Mouse (Mus musculus) embryo, embryonic 10.5 days (tissue): Measurements from ENCODE around the gene Itih3.

ENCODE experiments used
- DNase-seq: peaks from one replicate; pipeline ENCODE4 v3.0.0-alpha.2; 2015; ENCODE audit warnings: low spot score

Gene Itih3

DNA sequence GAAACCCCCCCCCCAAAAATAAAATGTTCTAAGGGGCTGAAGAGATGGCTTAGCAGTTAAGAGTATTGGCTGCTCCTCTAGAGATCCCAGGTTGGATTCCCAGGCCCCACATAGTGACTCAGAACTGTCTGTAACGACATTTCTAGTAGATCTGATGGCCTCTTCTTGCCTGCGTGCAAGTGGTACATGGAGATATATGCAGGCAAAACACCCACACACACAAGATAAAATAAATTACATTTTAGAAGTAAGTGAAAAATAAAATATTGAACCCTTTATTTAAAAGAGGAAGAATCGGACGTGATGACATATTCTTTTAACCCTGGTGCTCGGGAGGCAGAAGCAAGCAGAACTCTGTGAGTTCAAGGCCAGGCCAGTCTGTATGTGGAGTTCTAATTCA, 20.9 kb downstream of the Itih3 start:
- no peak for DNase-seq

DNA sequence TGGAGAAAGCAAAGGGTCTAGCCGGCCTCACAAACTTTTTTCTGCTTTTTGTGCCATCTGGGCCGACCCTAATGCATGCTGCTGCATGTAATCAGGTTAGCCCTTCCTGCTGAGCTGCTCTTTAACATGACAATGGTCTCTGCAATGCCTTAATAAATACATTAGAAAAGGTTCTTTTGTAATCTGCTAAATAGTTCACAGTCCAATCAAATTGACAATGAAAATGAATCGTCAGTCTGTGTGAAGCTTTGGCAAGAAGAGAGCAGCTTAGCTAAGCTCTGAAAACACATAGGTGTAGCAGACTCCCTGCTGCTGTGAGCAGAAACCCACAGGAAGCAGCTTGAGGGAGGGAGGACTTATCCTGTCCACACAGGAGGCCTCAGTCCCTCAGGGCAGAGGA, 23.6 kb downstream of the Itih3 start:
- DNase-seq, result no peak

DNA sequence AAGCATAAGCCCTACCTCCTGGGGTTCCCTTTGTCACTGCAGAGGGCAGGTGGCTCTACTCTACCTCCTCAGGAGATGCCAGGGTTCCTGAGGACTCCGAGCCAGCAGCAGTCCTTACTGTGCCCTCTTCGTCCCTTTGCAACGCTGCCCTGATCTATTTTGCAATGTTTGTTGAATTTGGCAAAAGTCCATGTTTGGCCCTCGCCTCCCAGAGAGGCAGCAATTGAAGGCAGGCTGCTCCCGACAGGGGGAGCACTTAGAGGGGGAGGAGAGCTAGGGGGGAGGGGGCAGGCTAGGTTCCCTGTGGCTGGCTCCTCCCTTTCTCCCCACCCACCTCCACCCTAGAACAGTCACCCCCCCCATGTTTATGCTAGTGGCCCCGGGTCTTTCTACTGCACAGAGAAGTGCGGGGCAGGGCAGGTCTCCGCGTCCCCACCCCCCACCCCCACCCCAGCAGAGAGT, 35.3 kb downstream of the Itih3 start:
- peak; percentile 13 for DNase-seq

DNA sequence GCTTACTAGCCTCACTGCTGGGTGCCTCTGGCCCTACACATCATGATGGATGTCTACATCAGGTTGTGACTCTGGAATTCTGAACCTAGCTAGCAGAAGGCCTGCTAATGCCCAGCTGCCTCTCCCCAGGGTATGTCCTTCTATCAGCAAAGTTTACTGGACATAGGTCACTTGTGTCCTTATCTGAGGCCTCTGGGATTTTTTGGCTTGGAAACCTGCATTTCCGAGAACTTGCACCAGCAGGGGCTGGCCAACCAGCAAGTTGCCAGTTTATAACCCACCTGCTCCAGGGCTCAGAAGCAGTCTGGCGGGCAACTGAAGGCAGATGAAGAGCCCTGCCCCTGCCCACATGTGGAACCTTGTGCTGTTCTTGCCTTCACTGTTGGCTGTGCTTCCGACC, 37.4 kb downstream of the Itih3 start, which contains the start of gene Itih4:
Gene Itih4 (plus strand): TSS at position 273 of the 400 bp plus-strand sequence.
- no peak for DNase-seq

DNA sequence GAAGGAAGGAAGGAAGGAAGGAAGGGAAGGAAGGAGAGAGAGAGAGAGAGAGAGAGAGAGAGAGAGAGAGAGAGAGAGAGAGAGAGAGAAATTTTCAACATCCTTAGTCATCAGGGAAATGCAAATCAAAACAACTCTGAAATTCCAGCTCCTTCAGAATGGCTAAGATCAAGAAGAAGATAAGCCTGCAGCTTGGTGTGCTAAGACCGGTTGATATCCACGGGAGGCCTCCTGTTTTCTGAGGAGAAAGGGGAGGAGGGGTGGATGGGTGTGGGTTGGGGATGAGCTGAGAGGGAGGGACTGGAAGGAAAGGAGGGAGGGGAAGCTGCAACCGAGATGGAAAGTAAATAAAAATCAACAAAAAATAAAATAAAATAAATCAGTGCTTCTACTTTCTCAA, 38.3 kb downstream of the Itih3 start:
- no peak for DNase-seq

DNA sequence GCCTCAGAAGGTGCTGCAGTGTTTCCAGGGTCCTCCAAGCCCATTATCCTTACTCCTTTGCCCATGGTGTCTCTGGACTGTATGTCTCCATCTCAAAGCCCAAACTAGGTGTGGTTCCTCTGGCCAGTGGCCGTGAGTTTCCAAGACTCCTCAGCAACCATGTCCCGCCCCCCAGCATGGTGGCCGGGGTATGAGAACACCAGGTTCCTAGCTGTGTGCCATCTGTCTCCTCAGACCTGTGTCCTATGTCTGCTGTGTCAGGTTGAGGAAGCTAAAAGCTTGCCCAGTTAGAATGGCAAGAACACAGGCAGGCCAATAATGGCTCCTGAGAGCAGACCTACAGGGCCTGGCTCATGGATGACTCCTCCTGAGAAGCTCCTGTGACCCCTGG, 41.8 kb downstream of the Itih3 start:
- DNase-seq, result no peak

DNA sequence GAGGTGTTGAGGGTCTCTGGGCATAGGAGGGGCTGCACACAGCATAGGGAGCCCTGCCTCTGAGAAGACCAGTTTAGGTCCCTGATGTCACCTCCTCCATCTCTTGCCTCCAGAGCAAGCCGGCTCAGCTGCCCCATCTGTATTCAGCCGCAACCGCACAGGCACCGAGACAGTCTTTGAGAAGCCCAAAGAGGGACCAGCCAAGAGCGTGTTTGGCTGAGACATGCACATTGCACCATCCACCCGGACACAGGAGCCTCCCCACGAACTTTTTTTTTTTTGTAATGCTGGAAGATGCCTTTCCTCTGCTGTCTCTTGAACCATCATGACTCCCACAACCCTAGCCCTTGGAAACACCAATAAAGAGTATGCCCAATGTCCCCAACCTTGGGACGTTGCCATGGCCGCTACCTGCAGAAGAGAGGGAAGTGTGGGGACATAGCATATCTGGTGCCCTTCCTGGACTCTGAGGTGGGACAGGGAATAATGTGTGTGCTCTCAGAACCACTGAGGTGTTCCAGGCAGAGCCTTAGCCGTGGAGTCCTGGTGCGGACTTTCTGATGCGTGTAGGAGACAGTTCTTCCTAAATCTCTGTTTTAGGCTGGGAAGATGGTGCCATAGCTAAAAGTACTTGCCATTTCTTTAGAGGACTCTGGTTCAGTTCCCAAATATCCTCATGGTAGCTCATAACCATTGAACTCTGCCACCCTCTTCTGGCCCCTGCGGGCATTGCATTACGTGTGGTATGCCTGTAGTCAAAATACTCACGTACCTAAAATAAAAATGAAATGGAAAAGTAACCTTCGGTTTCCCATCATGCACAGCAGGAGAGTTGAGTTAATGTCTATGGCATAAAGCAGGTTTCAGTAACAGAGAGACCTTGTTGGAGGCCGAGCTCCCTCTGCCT, 42.5 kb downstream of the Itih3 start:
- peak; percentile 62 for DNase-seq

DNA sequence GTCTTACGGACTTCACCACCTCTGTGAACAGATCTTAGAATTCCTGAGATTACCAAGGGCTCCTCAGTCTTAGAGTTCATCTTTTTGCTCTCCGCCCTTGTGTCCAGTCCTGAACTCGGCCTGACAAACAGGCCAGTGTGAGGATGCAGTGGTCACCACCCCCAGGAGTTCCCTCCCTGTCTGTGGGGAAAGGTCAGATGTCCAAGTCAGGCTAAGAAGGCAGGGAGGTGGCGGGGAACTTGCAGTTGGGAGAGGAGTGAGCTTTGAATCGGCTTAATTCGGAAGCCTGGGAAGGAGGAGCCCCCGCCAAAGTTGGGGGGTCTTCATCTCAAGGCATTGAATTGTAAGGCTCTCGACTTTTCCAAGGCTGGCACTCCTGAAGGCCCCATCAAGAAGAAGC, 43.3 kb downstream of the Itih3 start:
- DNase-seq, result no peak

DNA sequence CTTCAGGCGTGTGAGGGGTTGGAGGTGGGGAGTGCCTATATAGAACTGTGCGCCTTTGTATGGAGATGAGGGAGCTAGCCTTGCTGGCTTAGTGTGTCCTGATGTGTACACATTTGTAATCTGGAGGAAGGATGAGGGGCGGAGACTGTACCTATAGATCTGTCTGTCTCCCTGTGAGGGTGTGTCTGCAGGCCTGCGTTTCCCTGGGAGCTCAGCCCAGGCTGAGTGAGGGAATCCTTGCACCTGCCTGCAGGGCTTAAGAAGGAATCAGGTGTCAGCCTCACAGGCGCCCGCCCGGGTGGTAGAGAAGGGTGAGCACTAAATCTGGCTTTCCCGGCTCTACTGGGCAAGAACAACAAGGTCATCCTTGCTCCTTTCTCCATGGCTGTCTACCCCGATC, 43.8 kb downstream of the Itih3 start:
- DNase-seq, result no peak

DNA sequence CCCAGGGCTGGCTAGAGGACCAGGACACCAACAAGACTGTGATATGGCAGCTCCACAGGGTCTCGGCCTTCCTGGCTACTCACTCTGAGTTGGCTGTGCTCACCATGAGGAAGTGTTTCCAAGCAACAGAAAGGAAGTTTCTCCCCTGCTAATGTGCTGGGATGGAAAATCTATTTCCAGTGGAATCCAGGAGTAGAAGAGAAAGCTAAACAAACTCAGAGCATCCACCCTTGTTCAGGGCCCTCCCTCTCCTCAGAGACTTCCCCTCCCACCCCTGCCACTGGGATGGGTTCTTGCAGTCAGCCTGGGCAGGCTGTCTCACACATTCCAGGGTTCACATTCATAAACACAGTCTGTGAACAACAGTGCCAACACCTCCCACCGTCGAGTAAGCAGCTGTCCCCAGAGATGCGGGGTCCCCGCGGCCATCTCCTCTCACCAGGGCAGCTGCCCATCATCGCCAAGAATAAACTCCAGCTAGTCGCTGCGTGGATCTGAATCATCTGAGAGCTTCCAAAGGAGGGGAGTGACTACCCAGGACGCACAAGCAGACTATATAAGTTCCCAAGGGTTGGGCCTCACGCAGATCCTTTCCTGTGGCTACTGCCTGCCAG, 44.5 kb downstream of the Itih3 start, which contains the start of gene Mustn1:
Gene Mustn1 (plus strand): TSS at position 243 of the 614 bp plus-strand sequence.
- DNase-seq, result no peak

DNA sequence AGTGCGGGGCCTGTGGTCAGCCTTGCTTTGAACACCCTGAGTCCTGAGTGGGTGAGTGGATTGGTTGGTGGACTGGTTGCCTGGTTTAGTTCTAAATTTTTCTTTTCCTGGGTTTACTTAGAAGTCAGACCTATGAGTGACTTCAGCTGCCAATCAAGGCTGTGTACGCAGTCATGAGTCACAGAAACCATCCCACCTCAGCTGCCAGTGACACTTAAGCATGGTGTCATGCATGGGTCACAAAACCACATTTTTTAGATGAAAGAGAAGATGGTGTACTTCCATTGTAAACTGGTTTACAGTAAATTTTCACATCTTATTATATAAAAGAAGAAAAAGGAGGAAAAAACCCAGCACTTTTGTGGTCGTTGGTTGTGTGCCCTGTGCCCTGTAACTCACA, 45.7 kb downstream of the Itih3 start:
- no peak for DNase-seq

DNA sequence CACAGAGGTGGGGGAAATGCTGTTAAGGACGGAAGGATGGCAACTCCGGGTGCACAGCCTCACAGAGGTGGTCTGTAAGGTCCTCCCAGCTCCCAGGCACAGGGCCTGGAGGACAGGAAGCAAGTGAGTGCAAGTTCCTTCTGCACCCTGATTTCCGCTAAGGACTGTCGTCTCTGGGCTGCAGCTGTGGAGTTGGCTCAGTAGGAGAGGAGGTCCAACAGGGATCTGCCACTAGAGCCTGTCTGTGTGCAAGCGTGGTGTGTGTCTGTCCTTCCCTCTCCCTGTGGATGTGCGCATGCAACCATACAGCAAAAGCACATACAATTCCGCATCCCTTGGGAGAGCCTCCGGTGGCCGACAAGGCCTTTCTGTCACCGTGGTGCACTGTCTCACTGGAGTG, 47.1 kb downstream of the Itih3 start:
- no peak for DNase-seq

DNA sequence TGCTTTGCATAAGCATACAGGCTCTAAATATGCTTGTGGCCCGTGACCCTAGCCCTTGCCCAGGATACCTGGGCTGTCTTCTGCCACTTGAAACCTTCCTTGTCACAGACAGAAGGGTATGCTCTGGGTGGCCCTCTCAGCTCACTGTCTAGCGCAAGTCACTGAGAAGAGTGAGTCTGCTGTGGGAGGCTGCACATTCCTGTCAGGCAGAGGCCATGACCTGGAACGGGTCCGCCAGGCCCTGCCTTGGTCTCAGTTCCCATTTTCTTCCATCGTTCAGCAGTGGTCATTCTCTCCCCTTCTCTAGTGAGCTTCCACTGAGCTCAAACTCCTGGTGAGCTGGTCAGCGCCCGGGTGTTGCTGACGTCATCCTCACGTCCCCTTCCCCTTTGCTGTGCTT, 47.6 kb downstream of the Itih3 start:
- DNase-seq, result no peak

DNA sequence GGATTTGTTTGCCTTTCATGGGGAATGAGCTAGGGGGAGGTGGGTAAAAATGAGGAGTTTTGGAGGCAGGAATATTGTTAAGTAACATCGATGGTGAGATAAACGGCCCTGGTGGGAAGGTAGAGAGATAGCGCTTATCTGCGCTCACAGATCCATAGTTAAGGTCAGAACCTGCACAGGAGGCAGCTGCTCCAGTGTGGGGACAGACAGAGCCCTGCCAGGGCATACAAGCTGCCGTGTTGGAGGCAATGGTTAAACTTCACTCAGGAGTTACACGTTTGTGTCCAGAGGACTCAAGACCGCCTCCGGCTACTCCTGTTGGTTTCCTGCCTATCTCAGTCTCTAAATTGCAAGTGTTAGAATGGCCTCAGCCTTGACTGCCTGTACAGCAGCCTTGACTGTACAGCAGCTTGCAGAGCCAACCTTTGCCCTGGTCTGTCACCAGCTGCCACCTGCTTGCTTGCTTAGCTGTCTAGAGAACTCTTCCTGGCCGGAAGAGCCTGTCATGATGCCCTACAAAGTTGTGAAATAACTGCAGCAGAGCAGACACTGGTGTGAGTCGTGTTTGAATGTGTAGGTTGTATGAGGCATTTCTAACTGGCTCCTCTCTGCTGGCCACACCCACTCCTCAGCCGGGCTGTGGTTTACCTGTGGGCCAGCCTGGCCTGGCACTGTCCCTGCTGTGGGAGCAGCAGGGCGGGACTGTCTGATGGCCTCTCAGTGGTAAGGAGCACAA, 48.3 kb downstream of the Itih3 start:
- DNase-seq, result no peak

DNA sequence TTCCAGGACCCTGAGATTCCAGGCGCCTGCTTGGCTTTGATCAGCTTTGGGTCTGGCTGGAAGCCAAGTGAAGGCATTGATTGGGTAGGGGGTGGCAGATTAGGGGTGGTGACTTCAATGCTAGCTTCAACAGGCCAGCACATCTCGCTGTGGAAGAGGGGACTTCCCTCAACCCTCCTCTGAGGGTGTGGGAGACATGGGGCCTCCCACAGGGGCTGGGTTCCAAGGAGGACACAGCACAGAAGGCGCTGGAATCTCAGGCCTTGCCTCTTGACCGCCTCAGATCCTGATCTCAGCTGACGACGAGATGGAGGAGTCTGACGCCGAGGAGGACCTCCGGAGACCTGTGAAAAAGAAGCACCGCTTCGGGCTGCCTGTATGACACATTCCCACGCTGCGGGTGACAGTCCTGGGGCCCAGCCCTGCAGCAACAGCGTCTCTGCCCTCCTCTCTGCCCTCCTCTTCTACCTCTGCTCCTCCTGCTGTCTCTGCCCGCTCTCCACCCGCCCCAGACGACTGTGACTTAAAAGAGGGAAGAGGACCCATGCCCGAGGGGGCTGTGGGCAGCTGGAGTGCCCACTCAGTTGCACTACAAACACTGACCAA, 49.4 kb downstream of the Itih3 start:
- DNase-seq, result no peak

DNA sequence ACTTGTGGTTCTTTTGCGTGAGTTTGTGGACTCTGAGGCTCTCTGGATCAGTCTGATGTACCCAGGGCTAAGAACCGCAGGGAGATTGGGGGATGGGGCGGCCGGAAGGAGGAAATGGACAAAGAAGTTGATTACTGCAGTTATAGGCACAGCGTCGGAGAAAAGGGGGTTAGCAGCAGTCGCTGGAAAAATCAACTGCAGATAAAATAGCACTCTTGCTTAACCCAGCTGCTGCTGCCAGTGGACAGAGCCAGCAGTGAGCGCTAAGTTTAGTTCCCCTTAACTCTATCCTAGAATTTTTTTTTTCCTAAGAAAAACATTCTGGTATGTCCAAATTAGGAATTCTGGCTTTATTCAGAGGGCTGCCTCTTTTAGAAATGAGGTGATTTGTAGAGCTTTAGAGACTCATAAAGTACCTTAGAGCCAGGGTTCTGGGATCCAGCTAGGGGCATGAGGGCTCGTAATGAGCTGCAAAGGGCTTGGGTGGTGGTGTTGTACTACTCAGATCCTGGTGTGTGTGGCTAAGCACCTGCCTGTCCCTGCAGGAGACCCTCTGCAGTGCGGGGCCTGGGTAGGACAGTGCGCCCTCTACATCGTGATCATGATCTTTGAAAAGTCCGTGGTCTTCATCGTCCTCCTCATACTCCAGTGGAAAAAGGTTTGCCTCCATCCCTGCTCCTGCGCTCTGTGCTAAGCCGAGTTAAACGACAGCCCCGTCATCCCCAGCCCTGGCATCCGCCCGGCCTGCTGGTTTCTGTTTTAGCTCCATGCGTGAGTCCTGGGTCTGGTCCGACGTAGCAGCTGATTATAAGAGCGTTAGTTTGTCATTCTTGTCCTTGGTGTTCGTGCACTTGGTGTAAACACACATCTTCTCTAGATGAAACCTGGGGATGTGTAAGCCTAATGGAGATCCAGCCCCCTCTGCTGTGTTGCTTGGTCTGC, 53.1 kb downstream of the Itih3 start:
- no peak for DNase-seq

DNA sequence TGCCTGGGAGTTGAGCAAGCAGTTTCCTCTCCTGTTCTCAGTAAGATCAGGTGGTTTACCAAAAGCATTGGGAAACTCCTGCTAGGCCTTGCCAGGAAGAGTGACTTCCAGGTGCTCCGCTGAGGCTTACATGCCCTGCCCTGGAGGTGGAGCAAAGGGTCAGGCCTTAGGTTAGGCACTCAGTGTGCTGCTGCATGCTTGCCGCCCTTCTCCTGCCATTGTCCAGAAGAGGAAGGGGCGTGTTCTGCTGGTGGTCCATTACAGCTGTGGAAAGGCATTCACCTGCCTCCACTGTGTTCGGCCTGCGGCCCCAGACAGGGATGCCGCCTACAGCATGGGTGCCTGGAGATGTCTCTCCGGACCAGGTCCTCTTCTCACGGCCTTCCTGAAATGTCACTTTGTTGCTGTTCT, 54.2 kb downstream of the Itih3 start:
- DNase-seq, result no peak

DNA sequence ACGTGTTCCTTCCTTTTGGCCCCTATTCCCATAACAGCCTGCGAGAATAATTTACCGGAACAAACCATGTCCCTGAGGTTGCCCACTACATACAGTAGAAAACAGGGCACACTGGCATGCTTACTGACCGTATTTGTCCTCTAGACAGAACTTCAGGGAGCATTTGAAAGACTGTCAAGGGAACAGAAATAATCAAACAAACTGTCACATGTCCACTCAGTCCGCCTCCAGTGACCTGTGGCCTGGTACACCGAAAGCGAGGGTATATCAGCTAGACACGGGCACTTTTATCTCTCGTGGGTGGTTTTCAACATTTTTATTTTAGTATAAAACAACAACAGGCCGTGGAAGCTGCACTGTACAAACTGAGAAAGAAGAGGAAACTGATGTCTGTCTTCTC, 54.7 kb downstream of the Itih3 start:
- no peak for DNase-seq

DNA sequence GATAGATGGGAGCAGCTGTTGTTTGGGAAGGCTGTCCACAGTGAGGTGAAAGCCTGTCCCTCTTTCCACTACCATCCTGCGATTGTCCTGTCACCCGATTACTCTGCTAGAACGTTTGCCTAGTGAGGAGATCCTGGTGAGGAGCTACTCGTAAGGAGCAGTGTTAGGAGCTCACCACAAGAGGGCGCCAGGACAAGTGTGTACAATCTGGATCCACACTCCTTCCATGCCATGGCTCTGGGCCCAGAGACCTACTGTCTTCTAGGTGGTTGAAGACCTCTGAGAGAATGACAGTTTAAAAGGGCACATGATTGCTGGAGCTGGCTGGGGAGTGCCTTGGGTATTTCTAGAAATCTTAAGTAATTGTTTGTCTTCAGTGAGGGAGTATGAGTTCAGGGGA, 56.5 kb downstream of the Itih3 start:
- DNase-seq, result peak; percentile 85

DNA sequence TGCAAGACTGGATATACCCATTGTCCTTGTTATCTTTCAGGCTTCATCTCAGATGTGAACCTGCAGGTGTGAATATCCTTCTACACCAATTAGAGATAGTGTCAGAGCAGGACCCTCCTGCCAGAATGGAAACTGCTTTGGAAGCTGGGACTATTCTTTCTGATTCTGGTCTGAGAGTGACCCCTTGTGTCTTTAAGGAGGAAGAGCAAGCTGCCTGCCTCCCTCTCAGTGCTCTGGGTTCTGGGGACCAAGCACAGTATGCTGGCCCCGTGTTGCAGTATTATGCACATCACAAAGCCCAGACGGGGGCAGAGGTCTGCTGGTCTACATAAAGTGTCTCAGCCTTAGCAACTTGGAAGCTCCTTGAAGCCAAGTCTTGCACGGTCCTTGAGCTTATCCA, 58.2 kb downstream of the Itih3 start:
- DNase-seq, result peak; percentile 45

DNA sequence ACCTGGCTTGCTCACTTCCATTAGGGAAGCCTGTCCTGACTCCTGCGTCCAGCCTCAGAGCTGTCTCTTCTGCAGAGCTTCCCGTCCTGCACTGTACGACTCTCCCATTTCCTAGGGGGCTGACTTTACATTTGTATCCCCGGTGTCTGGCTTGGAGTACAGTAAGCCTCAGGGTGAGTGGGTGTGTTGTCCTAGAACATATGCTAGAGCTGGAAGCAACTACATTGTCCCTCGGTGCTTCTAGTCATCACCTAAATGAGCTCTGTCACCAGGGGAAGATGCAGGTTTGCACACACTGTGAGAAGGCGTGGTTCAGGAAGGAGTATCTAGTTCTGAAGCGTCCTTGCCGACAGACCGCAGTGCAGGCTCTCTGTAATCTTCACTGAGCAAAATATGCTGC, 61.2 kb downstream of the Itih3 start:
- DNase-seq, result no peak
